Mouse (Mus musculus) brain, embryonic 14.5 days (tissue): ENCODE measurements around the gene Ubfd1.

Experiments
- CTCF ChIP-seq: fragments of 200-500 bp; IDR thresholded peaks from 2 replicates; pipeline ENCODE4 v1.5.1; 2012; ENCODE audit warnings: inconsistent platforms, mild to moderate bottlenecking, moderate library complexity, borderline replicate concordance; ENCODE audit not compliant: insufficient read depth, insufficient read length; ENCODE audit errors: extremely low read depth
- POLR2A ChIP-seq: fragments of 200-500 bp; IDR thresholded peaks from 2 replicates; pipeline ENCODE4 v1.6.1; 2012; ENCODE audit warnings: mild to moderate bottlenecking, inconsistent platforms, borderline replicate concordance; ENCODE audit not compliant: poor library complexity, insufficient read depth, insufficient read length, severe bottlenecking; ENCODE audit errors: extremely low read depth

DNA sequence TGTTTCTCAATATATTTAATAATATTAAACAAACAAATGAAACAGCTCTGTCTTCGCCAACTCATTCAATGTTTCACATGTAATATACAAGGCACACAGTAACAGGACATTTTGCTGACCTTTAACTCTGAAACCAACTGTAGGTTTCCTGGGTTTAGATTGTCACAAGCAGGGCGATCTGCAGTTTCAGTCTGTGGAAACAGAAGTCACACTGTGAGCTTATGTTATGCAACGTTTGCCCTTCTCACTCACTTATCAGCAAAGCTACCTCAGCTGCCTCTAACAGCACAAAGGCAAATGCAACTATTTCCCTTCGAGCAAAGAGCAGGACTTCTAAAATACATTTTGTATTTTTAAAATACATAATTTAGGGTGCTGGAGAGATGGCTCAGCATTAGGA, 56.5 kb downstream of the Ubfd1 start:
- TF ChIP-seq POLR2A: no peak
- no peak for TF ChIP-seq CTCF
